Mouse (Mus musculus): ENCODE measurements at regions not wholly inside any gene's neighbourhood (a gene's known extent, or its start where the extent isn't known, plus 50 kb on each side); places are given as distances from the start of the nearest gene placed in this dataset.

GRCm38 (mm10) chr5:82142063-82142462 is 1122.1 kb downstream of the Adgrl3 start:
- ATAC-seq (ENCODE audit: low TSS enrichment), result no peak
